Mouse (Mus musculus) c-Kit-negative CD71-positive TER-119-positive erythroid progenitor cells, embryonic 14.5 days (primary cell): ENCODE results near the gene Gm572.

Source experiments
- DNase-seq: peaks from one replicate; pipeline ENCODE4 v3.0.0-alpha.2; 2013; ENCODE audit warnings: low read depth, low spot score

The Gm572 gene

GRCm38 (mm10) chr4:148643291-148644156, at the start of gene Gm572:
Gm572 (plus strand) TSS chr4:148643317.
- DNase-seq = no peak

- no peak for DNase-seq
Measured at GRCm38 (mm10) chr4:148593996-148594395, 49.1 kb upstream of the Gm572 start.

- DNase-seq = no peak
Measured at GRCm38 (mm10) chr4:148595916-148596315, 47.2 kb upstream of the Gm572 start.

- no peak for DNase-seq
Measured at GRCm38 (mm10) chr4:148596731-148597130, 46.4 kb upstream of the Gm572 start.

GRCm38 (mm10) chr4:148598826-148599225, 44.3 kb upstream of the Gm572 start:
- DNase-seq = no peak

GRCm38 (mm10) chr4:148600316-148600715, 42.8 kb upstream of the Gm572 start:
- DNase-seq = no peak

GRCm38 (mm10) chr4:148601871-148602270, 41.2 kb upstream of the Gm572 start:
- no peak for DNase-seq

- DNase-seq = no peak
Measured at GRCm38 (mm10) chr4:148602357-148603120, 40.6 kb upstream of the Gm572 start, which contains the start of gene Masp2. Masp2 (plus strand) TSS chr4:148602554.

- DNase-seq = no peak
Measured at GRCm38 (mm10) chr4:148603376-148604139, 39.6 kb upstream of the Gm572 start.

- no peak for DNase-seq
Measured at GRCm38 (mm10) chr4:148604141-148604540, 39.0 kb upstream of the Gm572 start.

GRCm38 (mm10) chr4:148604541-148605165, 38.5 kb upstream of the Gm572 start:
- peak; percentile 15 for DNase-seq

GRCm38 (mm10) chr4:148607758-148608157, 35.4 kb upstream of the Gm572 start:
- DNase-seq = peak; percentile 25

- no peak for DNase-seq
Measured at GRCm38 (mm10) chr4:148609805-148610204, 33.3 kb upstream of the Gm572 start.

GRCm38 (mm10) chr4:148610631-148611364, 32.3 kb upstream of the Gm572 start:
- DNase-seq = no peak

GRCm38 (mm10) chr4:148612557-148612956, 30.6 kb upstream of the Gm572 start:
- no peak for DNase-seq

- no peak for DNase-seq
Measured at GRCm38 (mm10) chr4:148613738-148614137, 29.4 kb upstream of the Gm572 start.

GRCm38 (mm10) chr4:148619805-148620204, 23.3 kb upstream of the Gm572 start:
- no peak for DNase-seq

- DNase-seq = no peak
Measured at GRCm38 (mm10) chr4:148620718-148621117, 22.4 kb upstream of the Gm572 start.

GRCm38 (mm10) chr4:148622485-148622884, 20.6 kb upstream of the Gm572 start:
- no peak for DNase-seq

GRCm38 (mm10) chr4:148623609-148624008, 19.5 kb upstream of the Gm572 start:
- DNase-seq = no peak

- DNase-seq = no peak
Measured at GRCm38 (mm10) chr4:148625010-148625409, 18.1 kb upstream of the Gm572 start.
